Mouse (Mus musculus): Measurements from ENCODE around the gene Cenpk.
"Not testable (repeated sequence)": the region's sequence is repeated elsewhere in the genome, so short reads cannot be mapped to it uniquely, and the experiment has no call there.

Gene Cenpk

GRCm38 (mm10) chr13:104228384-104229066, at the start of gene Cenpk, which contains the start of gene Ppwd1:
Gene Cenpk, plus strand, starts transcription at chr13:104228611.
Gene Ppwd1, minus strand, starts transcription at chr13:104228843.
- in situ Hi-C loops (cut with MboI; ENCODE audit: low pct_unique_long_range_greater_than_20kb in 1 of 2, low sequenced_read_pairs in 2 of 2, unreplicated experiment in 1 of 2) = no loop called here

- in situ Hi-C loops (cut with MboI; ENCODE audit: low pct_unique_long_range_greater_than_20kb in 1 of 2, low sequenced_read_pairs in 2 of 2, unreplicated experiment in 1 of 2) = no loop called here
These were observed 49.7 kb upstream of the Cenpk start, which contains the start of gene Trim23 for GRCm38 (mm10) chr13:104178650-104179121. Gene Trim23, plus strand, starts transcription at chr13:104178797.

GRCm38 (mm10) chr13:104179176-104179888, 49.1 kb upstream of the Cenpk start:
- in situ Hi-C loops (cut with MboI; ENCODE audit: low pct_unique_long_range_greater_than_20kb in 1 of 2, low sequenced_read_pairs in 2 of 2, unreplicated experiment in 1 of 2) = no loop called here

GRCm38 (mm10) chr13:104187357-104187756, 41.1 kb upstream of the Cenpk start:
- in situ Hi-C loops (cut with MboI; ENCODE audit: low pct_unique_long_range_greater_than_20kb in 1 of 2, low sequenced_read_pairs in 2 of 2, unreplicated experiment in 1 of 2) = no loop called here

GRCm38 (mm10) chr13:104195891-104196290, 32.5 kb upstream of the Cenpk start:
- in situ Hi-C loops (cut with MboI; ENCODE audit: low pct_unique_long_range_greater_than_20kb in 1 of 2, low sequenced_read_pairs in 2 of 2, unreplicated experiment in 1 of 2) = not testable (repeated sequence)

GRCm38 (mm10) chr13:104204313-104204712, 24.1 kb upstream of the Cenpk start:
- in situ Hi-C loops (cut with MboI; ENCODE audit: low pct_unique_long_range_greater_than_20kb in 1 of 2, low sequenced_read_pairs in 2 of 2, unreplicated experiment in 1 of 2) = no loop called here

- in situ Hi-C loops (cut with MboI; ENCODE audit: low pct_unique_long_range_greater_than_20kb in 1 of 2, low sequenced_read_pairs in 2 of 2, unreplicated experiment in 1 of 2) = no loop called here
These were observed 933 bp upstream of the Cenpk start for GRCm38 (mm10) chr13:104227478-104227877.

- in situ Hi-C loops (cut with MboI; ENCODE audit: low pct_unique_long_range_greater_than_20kb in 1 of 2, low sequenced_read_pairs in 2 of 2, unreplicated experiment in 1 of 2) = no loop called here
These were observed 770 bp downstream of the Cenpk start for GRCm38 (mm10) chr13:104229181-104229580.

- in situ Hi-C loops (cut with MboI; ENCODE audit: low pct_unique_long_range_greater_than_20kb in 1 of 2, low sequenced_read_pairs in 2 of 2, unreplicated experiment in 1 of 2) = no loop called here
These were observed 30.6 kb downstream of the Cenpk start for GRCm38 (mm10) chr13:104258997-104259396.

- in situ Hi-C loops (cut with MboI; ENCODE audit: low pct_unique_long_range_greater_than_20kb in 1 of 2, low sequenced_read_pairs in 2 of 2, unreplicated experiment in 1 of 2) = no loop called here
These were observed 56.6 kb downstream of the Cenpk start for GRCm38 (mm10) chr13:104285031-104285431.

- in situ Hi-C loops (cut with MboI; ENCODE audit: low pct_unique_long_range_greater_than_20kb in 1 of 2, low sequenced_read_pairs in 2 of 2, unreplicated experiment in 1 of 2) = no loop called here
These were observed 57.4 kb downstream of the Cenpk start for GRCm38 (mm10) chr13:104285737-104286311.

GRCm38 (mm10) chr13:104286336-104286735, 57.9 kb downstream of the Cenpk start:
- in situ Hi-C loops (cut with MboI; ENCODE audit: low pct_unique_long_range_greater_than_20kb in 1 of 2, low sequenced_read_pairs in 2 of 2, unreplicated experiment in 1 of 2) = no loop called here

GRCm38 (mm10) chr13:104286897-104287309, 58.5 kb downstream of the Cenpk start:
- in situ Hi-C loops (cut with MboI; ENCODE audit: low pct_unique_long_range_greater_than_20kb in 1 of 2, low sequenced_read_pairs in 2 of 2, unreplicated experiment in 1 of 2) = no loop called here

GRCm38 (mm10) chr13:104287366-104288225, 59.2 kb downstream of the Cenpk start, which contains the start of gene Adamts6:
Gene Adamts6, plus strand, starts transcription at chr13:104287835.
- in situ Hi-C loops (cut with MboI; ENCODE audit: low pct_unique_long_range_greater_than_20kb in 1 of 2, low sequenced_read_pairs in 2 of 2, unreplicated experiment in 1 of 2) = no loop called here

GRCm38 (mm10) chr13:104288226-104288859, 59.9 kb downstream of the Cenpk start:
- in situ Hi-C loops (cut with MboI; ENCODE audit: low pct_unique_long_range_greater_than_20kb in 1 of 2, low sequenced_read_pairs in 2 of 2, unreplicated experiment in 1 of 2) = no loop called here

GRCm38 (mm10) chr13:104289176-104289575, 60.8 kb downstream of the Cenpk start:
- in situ Hi-C loops (cut with MboI; ENCODE audit: low pct_unique_long_range_greater_than_20kb in 1 of 2, low sequenced_read_pairs in 2 of 2, unreplicated experiment in 1 of 2) = no loop called here

- in situ Hi-C loops (cut with MboI; ENCODE audit: low pct_unique_long_range_greater_than_20kb in 1 of 2, low sequenced_read_pairs in 2 of 2, unreplicated experiment in 1 of 2) = no loop called here
These were observed 67.1 kb downstream of the Cenpk start for GRCm38 (mm10) chr13:104295472-104295871.
